Mouse (Mus musculus): Measurements from ENCODE around the gene Fgfr2.

GRCm38 (mm10) chr7:132704310-132704875, 418.8 kb downstream of the Fgfr2 start:
- no peak for TF ChIP-seq POLR2A (IDR thresholded peaks at IDR 0.05; ENCODE audit: low read depth, low read length)
- no peak for TF ChIP-seq CTCF (conservative IDR thresholded peaks at IDR 0.05; ENCODE audit: insufficient read depth, insufficient read length, low read depth, low read length)

Measured in kidney, adult 2 months (tissue).